Mouse (Mus musculus) hindbrain, embryonic 16.5 days (tissue): ENCODE results near the gene Ggt5. TPM values are rescaled to one million over a fixed set of nuclear protein-coding genes. Genes with fewer than 3 reads are reported as not detected.

Experiments used
- ATAC-seq: fragments of 200-750 bp; cut with Nextera tagmentation; 2 replicates; pipeline ENCODE4 v1.8.0; 2017; ENCODE audit warnings: moderate TSS enrichment, moderate library complexity
- H3K27ac ChIP-seq: fragments of 300-500 bp; sonication (generic); 2 replicates; pipeline ENCODE4 v1.5.1; 2014; ENCODE audit warnings: low read depth, mild to moderate bottlenecking, control low read depth, low read length, moderate library complexity
- H3K27me3 ChIP-seq: fragments of 300-500 bp; sonication (generic); replicated peaks from 2 replicates; pipeline ENCODE4 v1.6.1; 2014; ENCODE audit warnings: low read length; ENCODE audit not compliant: control insufficient read depth, insufficient read depth
- H3K36me3 ChIP-seq: fragments of 300-500 bp; sonication (generic); 2 replicates; pipeline ENCODE4 v1.6.1; 2014; ENCODE audit warnings: mild to moderate bottlenecking, low read length, moderate library complexity, mixed read lengths; ENCODE audit not compliant: control insufficient read depth, insufficient read depth
- H3K4me1 ChIP-seq: fragments of 300-500 bp; sonication (generic); 2 replicates; pipeline ENCODE4 v1.6.1; 2014; ENCODE audit warnings: low read depth, low read length; ENCODE audit not compliant: control insufficient read depth, insufficient read depth
- H3K4me2 ChIP-seq: fragments of 300-500 bp; sonication (generic); 2 replicates; pipeline ENCODE4 v1.6.1; 2014; ENCODE audit warnings: mild to moderate bottlenecking, low read length, control low read depth, moderate library complexity
- H3K4me3 ChIP-seq: fragments of 300-500 bp; sonication (generic); 2 replicates; pipeline ENCODE4 v1.5.1; 2014; ENCODE audit warnings: mild to moderate bottlenecking, low read length, control low read depth, moderate library complexity
- H3K9ac ChIP-seq: fragments of 300-500 bp; sonication (generic); 2 replicates; pipeline ENCODE4 v1.6.1; 2014; ENCODE audit warnings: low read depth, mild to moderate bottlenecking, control low read depth, low read length, moderate library complexity
- H3K9me3 ChIP-seq: fragments of 300-500 bp; sonication (generic); 2 replicates; pipeline ENCODE4 v1.6.1; 2014; ENCODE audit warnings: mild to moderate bottlenecking, low read length, moderate library complexity; ENCODE audit not compliant: control insufficient read depth
- WGBS: fragments of 180-500 bp; shearing (Covaris S2); extraction: QIAGEN DNeasy Blood & Tissue Kit; methylation state at CpG from one replicate; pipeline ENCODE4 v1.1.7; 2014; 5-methylcytosine and 5-hydroxymethylcytosine counted together
- polyA plus RNA-seq: library from polyadenylated mRNA; unstranded; fragments of >200 nt; fragmentation: Nextera tagmentation; extraction: Ambion mirVana; gene quantifications from 2 replicates; pipeline ENCODE4 v1.2.1, GENCODE M21; 2015

Gene Ggt5
- polyA plus RNA-seq, 1 experiment from 2014 or later, result 3.5 TPM

GRCm38 (mm10) chr10:75662575-75662974 is 73.4 kb downstream of the Ggt5 start:
- no peak overlapping the region for H3K9ac ChIP-seq
- 71% methylated on average over 4 of the region's 4 CpGs for WGBS
- H3K27me3 ChIP-seq, result no peaks in the 10 kb centered on the region
- H3K36me3 ChIP-seq, result peaks cover 5% of the 10 kb centered on the region
- no peak for ATAC-seq
- no peak overlapping the region for H3K27ac ChIP-seq
- H3K9me3 ChIP-seq, result no peaks in the 10 kb centered on the region
- H3K4me1 ChIP-seq, result peaks cover 30% of the 10 kb centered on the region
- H3K4me2 ChIP-seq, result no peak overlapping the region
- H3K4me3 ChIP-seq, result no peak overlapping the region

- Histone ChIP-seq H3K36me3 (no peaks in the 10 kb centered on the region; the same call in 1 of the 2 replicates), H3K4me1 (peaks cover 34% of the 10 kb centered on the region), H3K27me3 (no peaks in the 10 kb centered on the region), H3K4me3 (no peak overlapping the region), H3K9ac (no peak overlapping the region), H3K4me2 (no peak overlapping the region), H3K9me3 (no peaks in the 10 kb centered on the region), H3K27ac (no peak overlapping the region)
- WGBS, result 90% methylated on average over 6 of the region's 6 CpGs
- ATAC-seq, result no peak
Measured at GRCm38 (mm10) chr10:75664673-75665270, 75.6 kb downstream of the Ggt5 start.

- Histone ChIP-seq H3K36me3 (no peaks in the 10 kb centered on the region; the same call in 1 of the 2 replicates), H3K27ac (peak overlapping the region; percentile 81), H3K27me3 (no peaks in the 10 kb centered on the region), H3K9me3 (no peaks in the 10 kb centered on the region), H3K4me2 (peak overlapping the region; percentile 92), H3K4me3 (peak overlapping the region; percentile 53), H3K9ac (peak overlapping the region; percentile 72), H3K4me1 (peaks cover 34% of the 10 kb centered on the region)
- WGBS, result 9% methylated on average over 4 of the region's 4 CpGs
- ATAC-seq, result no peak
Measured at GRCm38 (mm10) chr10:75666451-75667030, 77.4 kb downstream of the Ggt5 start.

Other genes with a start within 250 kb of the Ggt5 start
- gene Upb1, start 188.2 kb upstream of the Ggt5 start, polyA plus RNA-seq, result 0.36 and 0.39 TPM in 2 replicates
- gene Snrpd3, start 71.8 kb upstream of the Ggt5 start, polyA plus RNA-seq, result 114 and 124 TPM in 2 replicates
- gene Gucd1, start 71.4 kb upstream of the Ggt5 start, polyA plus RNA-seq, result 15.4 and 19.8 TPM in 2 replicates
- 38.9 and 44.7 TPM in 2 replicates for gene Lrrc75b, start 29.0 kb upstream of the Ggt5 start, polyA plus RNA-seq
- 0.69 and 2.1 TPM in 2 replicates for gene Ggt1, start 27.7 kb upstream of the Ggt5 start, polyA plus RNA-seq
- 10.5 and 11.9 TPM in 2 replicates for gene Susd2, start 54.7 kb downstream of the Ggt5 start, polyA plus RNA-seq
- 30.9 and 35.5 TPM in 2 replicates for gene Cabin1, start 175.0 kb downstream of the Ggt5 start, polyA plus RNA-seq
- gene Ddt, start 184.1 kb downstream of the Ggt5 start, polyA plus RNA-seq, result 73.5 and 89.1 TPM in 2 replicates
- 0.50 TPM in 1 of 2 replicates, not detected in the other for gene Gm20441, start 191.6 kb downstream of the Ggt5 start, polyA plus RNA-seq
- 1.4 and 1.5 TPM in 2 replicates for gene Gstt3, start 192.1 kb downstream of the Ggt5 start, polyA plus RNA-seq
- gene Gstt1, start 209.2 kb downstream of the Ggt5 start, polyA plus RNA-seq, result 18.8 and 21.9 TPM in 2 replicates
- gene Gstt4, start 233.2 kb downstream of the Ggt5 start, polyA plus RNA-seq, result not detected in 2 replicates
- 7.9 and 8.5 TPM in 2 replicates for gene Gstt2, start 248.1 kb downstream of the Ggt5 start, polyA plus RNA-seq